Mouse (Mus musculus): ENCODE results near the gene Fam214b.
A peak's percentile ranks its signal among the peaks of the same experiment; 100 is the strongest.

The Fam214b gene

GRCm38 (mm10) chr4:43005765-43006164 lies 40.3 kb downstream of the Fam214b start:
- DNase-seq, result peak; percentile 52

GRCm38 (mm10) chr4:43004951-43005350 lies 41.1 kb downstream of the Fam214b start:
- no peak for DNase-seq

- no peak for DNase-seq
Observed at GRCm38 (mm10) chr4:43002756-43003439, 43.1 kb downstream of the Fam214b start.

GRCm38 (mm10) chr4:43001272-43001671 lies 44.7 kb downstream of the Fam214b start:
- no peak for DNase-seq

GRCm38 (mm10) chr4:43000141-43000986 lies 45.7 kb downstream of the Fam214b start, which contains the start of gene Vcp:
Gene Vcp (minus strand): TSS chr4:43000507.
- DNase-seq, result peak; percentile 98

- peak; percentile 81 for DNase-seq
Observed at GRCm38 (mm10) chr4:42999451-43000140, 46.4 kb downstream of the Fam214b start.

GRCm38 (mm10) chr4:42998022-42998421 lies 48.0 kb downstream of the Fam214b start:
- no peak for DNase-seq

GRCm38 (mm10) chr4:42988296-42988695 lies 57.7 kb downstream of the Fam214b start:
- DNase-seq, result no peak
